Mouse (Mus musculus) stomach, postnatal 0 days (tissue): ENCODE data around the gene Igfals.

Experiments
- CTCF ChIP-seq: IDR thresholded peaks from 2 replicates; pipeline ENCODE4 v1.5.1; 2016; ENCODE audit warnings: antibody characterized with exemption, low read depth, mild to moderate bottlenecking, moderate library complexity
- EP300 ChIP-seq: optimal IDR thresholded peaks from 2 replicates; pipeline ENCODE3; 2016; ENCODE audit warnings: antibody characterized with exemption

DNA sequence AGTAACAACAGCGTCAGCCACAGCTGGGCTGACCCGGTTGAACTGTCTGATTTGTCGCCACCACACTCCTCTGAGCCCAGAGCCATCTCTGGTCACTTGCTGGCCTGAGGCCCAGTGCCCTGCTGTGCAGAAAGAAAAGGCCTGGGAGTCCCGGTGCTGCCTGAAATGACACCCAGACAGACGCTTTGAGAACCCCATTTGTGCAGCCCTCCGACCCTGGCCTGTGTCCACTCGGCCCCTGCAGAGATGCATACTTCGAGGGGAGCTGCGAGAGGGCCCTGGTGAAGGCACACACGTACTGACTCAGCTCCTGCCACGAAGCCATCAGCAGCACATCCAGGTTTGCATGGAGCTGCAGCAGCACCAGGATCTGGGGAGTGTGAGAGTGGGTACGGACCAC, 27.0 kb downstream of the Igfals start:
- TF ChIP-seq CTCF = no peak
- TF ChIP-seq EP300 = no peak
